Mouse (Mus musculus): ENCODE results near the gene Gm49321.

The Gm49321 gene

GRCm38 (mm10) chr12:73937353-73937752, at the start of gene Gm49321:
Gm49321 (plus strand) TSS chr12:73937653.
- H3K36me3 ChIP-seq (ENCODE audit: insufficient read depth, low read length), result peaks cover 92% of the 10 kb centered on the region
- H3K4me1 ChIP-seq (replicated peaks; ENCODE audit: low read depth, low read length), result no peaks in the 10 kb centered on the region
- no peak for TF ChIP-seq POU5F1 (IDR thresholded peaks at IDR 0.05; ENCODE audit: borderline replicate concordance, low read length)
- no peak for TF ChIP-seq CTCF (conservative IDR thresholded peaks at IDR 0.05; ENCODE audit: low read length)
- TF ChIP-seq NANOG (IDR thresholded peaks at IDR 0.05; ENCODE audit: borderline replicate concordance, low read length), result no peak
- H3K4me3 ChIP-seq (replicated peaks; ENCODE audit: low read length), result no peak within 1 kb of the TSS
- no peaks in the 10 kb centered on the region for H3K27me3 ChIP-seq (ENCODE audit: insufficient read depth, low read length)
- H3K9me3 ChIP-seq (ENCODE audit: low read length), result no peaks in the 10 kb centered on the region

GRCm38 (mm10) chr12:73888003-73888783, 49.3 kb upstream of the Gm49321 start:
- peaks cover 5% of the 10 kb centered on the region; the same call in 1 of the 2 replicates for H3K27me3 ChIP-seq (ENCODE audit: insufficient read depth, low read length)
- H3K4me1 ChIP-seq (replicated peaks; ENCODE audit: low read depth, low read length), result no peaks in the 10 kb centered on the region
- H3K36me3 ChIP-seq (ENCODE audit: insufficient read depth, low read length), result no peaks in the 10 kb centered on the region
- no peak overlapping the region for H3K4me3 ChIP-seq (replicated peaks; ENCODE audit: low read length)
- H3K9me3 ChIP-seq (ENCODE audit: low read length), result no peaks in the 10 kb centered on the region
- TF ChIP-seq CTCF (conservative IDR thresholded peaks at IDR 0.05; ENCODE audit: low read length), result no peak
- TF ChIP-seq POU5F1 (IDR thresholded peaks at IDR 0.05; ENCODE audit: borderline replicate concordance, low read length), result no peak
- TF ChIP-seq NANOG (IDR thresholded peaks at IDR 0.05; ENCODE audit: borderline replicate concordance, low read length), result no peak

GRCm38 (mm10) chr12:73889571-73889970, 47.9 kb upstream of the Gm49321 start:
- TF ChIP-seq NANOG (IDR thresholded peaks at IDR 0.05; ENCODE audit: borderline replicate concordance, low read length), result no peak
- no peak for TF ChIP-seq CTCF (conservative IDR thresholded peaks at IDR 0.05; ENCODE audit: low read length)
- no peak for TF ChIP-seq POU5F1 (IDR thresholded peaks at IDR 0.05; ENCODE audit: borderline replicate concordance, low read length)
- Histone ChIP-seq H3K9me3 (ENCODE audit: low read length) (no peaks in the 10 kb centered on the region), H3K27me3 (ENCODE audit: insufficient read depth, low read length) (peaks cover 3% of the 10 kb centered on the region; the same call in 1 of the 2 replicates), H3K4me1 (replicated peaks; ENCODE audit: low read depth, low read length) (no peaks in the 10 kb centered on the region), H3K36me3 (ENCODE audit: insufficient read depth, low read length) (no peaks in the 10 kb centered on the region), H3K4me3 (replicated peaks; ENCODE audit: low read length) (no peak overlapping the region)

GRCm38 (mm10) chr12:73890086-73890485, 47.4 kb upstream of the Gm49321 start:
- Histone ChIP-seq H3K4me1 (replicated peaks; ENCODE audit: low read depth, low read length) (no peaks in the 10 kb centered on the region), H3K27me3 (ENCODE audit: insufficient read depth, low read length) (no peaks in the 10 kb centered on the region), H3K9me3 (ENCODE audit: low read length) (no peaks in the 10 kb centered on the region), H3K36me3 (ENCODE audit: insufficient read depth, low read length) (no peaks in the 10 kb centered on the region), H3K4me3 (replicated peaks; ENCODE audit: low read length) (no peak overlapping the region)
- no peak for TF ChIP-seq CTCF (conservative IDR thresholded peaks at IDR 0.05; ENCODE audit: low read length)
- TF ChIP-seq NANOG (IDR thresholded peaks at IDR 0.05; ENCODE audit: borderline replicate concordance, low read length), result no peak

GRCm38 (mm10) chr12:73892616-73893015, 44.8 kb upstream of the Gm49321 start:
- no peaks in the 10 kb centered on the region for H3K4me1 ChIP-seq (replicated peaks; ENCODE audit: low read depth, low read length)
- H3K4me3 ChIP-seq (replicated peaks; ENCODE audit: low read length), result no peak overlapping the region
- no peaks in the 10 kb centered on the region for H3K27me3 ChIP-seq (ENCODE audit: insufficient read depth, low read length)
- TF ChIP-seq POU5F1 (IDR thresholded peaks at IDR 0.05; ENCODE audit: borderline replicate concordance, low read length) (no peak), NANOG (IDR thresholded peaks at IDR 0.05; ENCODE audit: borderline replicate concordance, low read length) (no peak), CTCF (conservative IDR thresholded peaks at IDR 0.05; ENCODE audit: low read length) (no peak)
- H3K36me3 ChIP-seq (ENCODE audit: insufficient read depth, low read length), result no peaks in the 10 kb centered on the region
- no peaks in the 10 kb centered on the region for H3K9me3 ChIP-seq (ENCODE audit: low read length)

GRCm38 (mm10) chr12:73894838-73895237, 42.6 kb upstream of the Gm49321 start:
- Histone ChIP-seq H3K4me1 (replicated peaks; ENCODE audit: low read depth, low read length) (no peaks in the 10 kb centered on the region), H3K36me3 (ENCODE audit: insufficient read depth, low read length) (no peaks in the 10 kb centered on the region), H3K4me3 (replicated peaks; ENCODE audit: low read length) (no peak overlapping the region), H3K9me3 (ENCODE audit: low read length) (no peaks in the 10 kb centered on the region), H3K27me3 (ENCODE audit: insufficient read depth, low read length) (no peaks in the 10 kb centered on the region)
- TF ChIP-seq CTCF (conservative IDR thresholded peaks at IDR 0.05; ENCODE audit: low read length) (no peak), NANOG (IDR thresholded peaks at IDR 0.05; ENCODE audit: borderline replicate concordance, low read length) (no peak), POU5F1 (IDR thresholded peaks at IDR 0.05; ENCODE audit: borderline replicate concordance, low read length) (no peak)

- no peaks in the 10 kb centered on the region for H3K4me1 ChIP-seq (replicated peaks; ENCODE audit: low read depth, low read length)
- no peaks in the 10 kb centered on the region for H3K27me3 ChIP-seq (ENCODE audit: insufficient read depth, low read length)
- no peaks in the 10 kb centered on the region for H3K9me3 ChIP-seq (ENCODE audit: low read length)
- TF ChIP-seq CTCF (conservative IDR thresholded peaks at IDR 0.05; ENCODE audit: low read length), result no peak
- no peak for TF ChIP-seq NANOG (IDR thresholded peaks at IDR 0.05; ENCODE audit: borderline replicate concordance, low read length)
- no peak for TF ChIP-seq POU5F1 (IDR thresholded peaks at IDR 0.05; ENCODE audit: borderline replicate concordance, low read length)
- no peaks in the 10 kb centered on the region for H3K36me3 ChIP-seq (ENCODE audit: insufficient read depth, low read length)
- H3K4me3 ChIP-seq (replicated peaks; ENCODE audit: low read length), result no peak overlapping the region
These were observed 41.8 kb upstream of the Gm49321 start for GRCm38 (mm10) chr12:73895674-73896073.

- H3K4me3 ChIP-seq (replicated peaks; ENCODE audit: low read length), result no peak overlapping the region
- H3K4me1 ChIP-seq (replicated peaks; ENCODE audit: low read depth, low read length), result no peaks in the 10 kb centered on the region
- no peaks in the 10 kb centered on the region for H3K9me3 ChIP-seq (ENCODE audit: low read length)
- H3K27me3 ChIP-seq (ENCODE audit: insufficient read depth, low read length), result no peaks in the 10 kb centered on the region
- TF ChIP-seq CTCF (conservative IDR thresholded peaks at IDR 0.05; ENCODE audit: low read length), result no peak
- no peak for TF ChIP-seq NANOG (IDR thresholded peaks at IDR 0.05; ENCODE audit: borderline replicate concordance, low read length)
- no peak for TF ChIP-seq POU5F1 (IDR thresholded peaks at IDR 0.05; ENCODE audit: borderline replicate concordance, low read length)
- H3K36me3 ChIP-seq (ENCODE audit: insufficient read depth, low read length), result no peaks in the 10 kb centered on the region
These were observed 41.0 kb upstream of the Gm49321 start for GRCm38 (mm10) chr12:73896471-73896870.

- H3K27me3 ChIP-seq (ENCODE audit: insufficient read depth, low read length), result no peaks in the 10 kb centered on the region
- no peaks in the 10 kb centered on the region for H3K4me1 ChIP-seq (replicated peaks; ENCODE audit: low read depth, low read length)
- no peaks in the 10 kb centered on the region for H3K9me3 ChIP-seq (ENCODE audit: low read length)
- H3K36me3 ChIP-seq (ENCODE audit: insufficient read depth, low read length), result no peaks in the 10 kb centered on the region
- TF ChIP-seq POU5F1 (IDR thresholded peaks at IDR 0.05; ENCODE audit: borderline replicate concordance, low read length) (no peak), CTCF (conservative IDR thresholded peaks at IDR 0.05; ENCODE audit: low read length) (no peak), NANOG (IDR thresholded peaks at IDR 0.05; ENCODE audit: borderline replicate concordance, low read length) (no peak)
- no peak overlapping the region for H3K4me3 ChIP-seq (replicated peaks; ENCODE audit: low read length)
These were observed 39.2 kb upstream of the Gm49321 start for GRCm38 (mm10) chr12:73898281-73898680.

Data from E14TG2a.4 (cell line).